In genomic region chr14:53803698-53804620, GRCm38 (mm10) we compare ENCODE assay signal across 8 mouse cellular contexts.
A peak's percentile ranks its signal among the peaks of the same experiment; 100 is the strongest.
DNase-seq lines count a peak whose midpoint lies in the region; ATAC-seq and TF ChIP-seq lines count a peak whose summit lies in the region.

No protein-coding gene starts in this region.

- ATAC-seq in heart, embryonic 13.5 days (ENCODE audit: extremely low read depth, insufficient number of reproducible peaks, low FRiP score, low TSS enrichment) = no peak
- peak; percentile 40; the same call in 1 of the 2 replicates for ATAC-seq in kidney, postnatal 0 days (replicated peaks; ENCODE audit: low FRiP score, low read depth)

- 21% methylated on average over 17 of the region's 17 CpGs for WGBS in heart, embryonic 13.5 days
- 20% methylated on average over 17 of the region's 17 CpGs for WGBS in kidney, postnatal 0 days
- WGBS in liver, adult 2 months = 26% methylated on average over 17 of the region's 17 CpGs

- peak; percentile 88 for TF ChIP-seq CTCF in kidney, postnatal 0 days (IDR thresholded peaks at IDR 0.05; ENCODE audit: low read depth)
- TF ChIP-seq CTCF in liver, adult 2 months (IDR thresholded peaks at IDR 0.05; ENCODE audit: low read depth, low read length) = peak; percentile 33

- peaks cover 4% of the 10 kb centered on the region; the same call in 1 of the 2 replicates for H3K27me3 ChIP-seq in heart, embryonic 13.5 days (replicated peaks)
- no peaks in the 10 kb centered on the region for H3K27me3 ChIP-seq in kidney, postnatal 0 days (ENCODE audit: insufficient read depth, low read length)
- H3K27me3 ChIP-seq in liver, adult 2 months (ENCODE audit: control insufficient read depth, insufficient read depth, low read length) = no peaks in the 10 kb centered on the region

- no peak overlapping the region for H3K27ac ChIP-seq in heart, embryonic 13.5 days (replicated peaks)
- no peak overlapping the region for H3K27ac ChIP-seq in kidney, postnatal 0 days
- no peak overlapping the region for H3K27ac ChIP-seq in liver, adult 2 months (replicated peaks; ENCODE audit: insufficient read depth, low read depth, low read length)

- TF ChIP-seq POLR2A in liver, adult 2 months (IDR thresholded peaks at IDR 0.05; ENCODE audit: extremely low read depth, insufficient read depth, low read length) = no peak

- no peaks in the 10 kb centered on the region for H3K36me3 ChIP-seq in heart, embryonic 13.5 days
- no peaks in the 10 kb centered on the region for H3K36me3 ChIP-seq in kidney, postnatal 0 days (ENCODE audit: insufficient read depth, low read length)
- no peaks in the 10 kb centered on the region for H3K36me3 ChIP-seq in liver, adult 2 months (ENCODE audit: control insufficient read depth, insufficient read depth, low read length)

- peak overlapping the region; percentile 54 for H3K4me2 ChIP-seq in heart, embryonic 13.5 days
- peak overlapping the region; percentile 9 for H3K4me2 ChIP-seq in kidney, postnatal 0 days (ENCODE audit: low read length)

- H3K4me3 ChIP-seq in heart, embryonic 13.5 days = no peak overlapping the region
- no peak overlapping the region for H3K4me3 ChIP-seq in kidney, postnatal 0 days (replicated peaks; ENCODE audit: low read depth, low read length)
- no peak overlapping the region for H3K4me3 ChIP-seq in liver, adult 2 months (ENCODE audit: insufficient read depth, low read depth, low read length)

- H3K9me3 ChIP-seq in heart, embryonic 13.5 days = no peaks in the 10 kb centered on the region
- H3K9me3 ChIP-seq in kidney, postnatal 0 days (replicated peaks; ENCODE audit: low read length) = no peaks in the 10 kb centered on the region

- 0 out of 2 replicates have a peak overlapping the region, but pooled peaks have one; percentile 53 for H3K9ac ChIP-seq in heart, embryonic 13.5 days
- no peak overlapping the region for H3K9ac ChIP-seq in kidney, postnatal 0 days (ENCODE audit: low read depth, low read length)
- H3K9ac ChIP-seq in liver, adult 2 months (ENCODE audit: low read depth, low read length) = no peak overlapping the region

- peaks cover 11% of the 10 kb centered on the region; the same call in 1 of the 2 replicates for H3K4me1 ChIP-seq in heart, embryonic 13.5 days
- H3K4me1 ChIP-seq in kidney, postnatal 0 days (replicated peaks; ENCODE audit: insufficient read depth, low read length) = no peaks in the 10 kb centered on the region
- H3K4me1 ChIP-seq in liver, adult 2 months (ENCODE audit: control insufficient read depth, insufficient read depth, low read length) = no peaks in the 10 kb centered on the region

- H3K79me2 ChIP-seq in liver, adult 2 months (ENCODE audit: control insufficient read depth, insufficient read depth, low read length) = no peaks in the 10 kb centered on the region

- peak; percentile 53 to 54 for DNase-seq in B cell, adult 2 months
- peak; percentile 90 for DNase-seq in ZHBTc4 (ENCODE audit: low read depth, low spot score)
- peak; percentile 77 for DNase-seq in embryo, embryonic 11.5 days (ENCODE audit: low read depth, low spot score)
- peak; percentile 92 for DNase-seq in kidney, postnatal 0 days (ENCODE audit: low spot score)
- DNase-seq in liver, adult 2 months (ENCODE audit: extremely low read depth, low read depth, low spot score) = peak; percentile 42
- DNase-seq in naive thymus-derived CD4-positive, alpha-beta T cell, adult 2 months (ENCODE audit: low read depth) = peak; percentile 81
- peak; percentile 40 for DNase-seq in testis, postnatal 14 days (ENCODE audit: low spot score)

Comparison
In these comparisons a context has a peak if more than half of its experiments do, and no peak if none do; other contexts are left out.
1. DNase-seq: peak in every context shown above with its lines; median percentile 92 in kidney, postnatal 0 days; 90 in ZHBTc4; 81 in naive thymus-derived CD4-positive, alpha-beta T cell, adult 2 months; 77 in embryo, embryonic 11.5 days; 54 in B cell, adult 2 months; 42 in liver, adult 2 months; 40 in testis, postnatal 14 days.